Mouse (Mus musculus): Measurements from ENCODE around the gene Hspb9. TPM values are rescaled to one million over a fixed set of nuclear protein-coding genes. Genes with fewer than 3 reads are reported as not detected.

Gene Hspb9
- total and polyA plus RNA-seq, 3 experiments, result 0.73 to 2.1 TPM; not detected in 1

- Histone ChIP-seq H3K9me3 (replicated peaks; ENCODE audit: insufficient read depth, low read length) (no peaks in the 10 kb centered on the region), H3K4me1 (ENCODE audit: control insufficient read depth in 1 of 2, insufficient read depth in 2 of 2, low read length in 2 of 2) (no peaks in the 10 kb centered on the region), H3K27me3 (ENCODE audit: control insufficient read depth in 1 of 2, insufficient read depth in 2 of 2, low read length in 2 of 2) (peaks cover 23 to 25% of the 10 kb centered on the region in 2 experiments), H3K36me3 (ENCODE audit: control insufficient read depth in 1 of 2, insufficient read depth in 2 of 2, low read length in 2 of 2) (no peaks in the 10 kb centered on the region), H3K9ac (ENCODE audit: control insufficient read depth, low read depth, low read length, poor library complexity, severe bottlenecking) (no peak overlapping the region), H3K4me3 (ENCODE audit: control insufficient read depth in 1 of 2, insufficient read depth in 1 of 2, low read depth in 2 of 2, low read length in 2 of 2) (no peak overlapping the region), H3K27ac (ENCODE audit: control insufficient read depth, low read depth, low read length) (no peak overlapping the region), H3K79me2 (ENCODE audit: control insufficient read depth, insufficient read depth, low read length, poor library complexity) (no peaks in the 10 kb centered on the region)
- DNase-seq (ENCODE audit: low read depth, low spot score), result no peak
- TF ChIP-seq ZKSCAN1 (IDR thresholded peaks at IDR 0.05; ENCODE audit: low read depth, low read length) (no peak), MXI1 (IDR thresholded peaks at IDR 0.05; ENCODE audit: low read depth, low read length) (no peak), MAFK (IDR thresholded peaks at IDR 0.05; ENCODE audit: borderline replicate concordance, low read depth, low read length) (no peak), NRF1 (IDR thresholded peaks at IDR 0.05; ENCODE audit: insufficient read depth, low read depth, low read length, poor library complexity, severe bottlenecking) (no peak), POLR2AphosphoS2 (IDR thresholded peaks at IDR 0.05; ENCODE audit: low read length) (no peak), USF2 (IDR thresholded peaks at IDR 0.05; ENCODE audit: borderline replicate concordance in 1 of 2, insufficient read depth in 1 of 2, low read depth in 1 of 2, low read length in 2 of 2) (no peak), BHLHE40 (IDR thresholded peaks at IDR 0.05; ENCODE audit: borderline replicate concordance, low read depth, low read length) (no peak), GABPA (IDR thresholded peaks at IDR 0.05; ENCODE audit: low read depth, low read length) (no peak), ELF1 (IDR thresholded peaks at IDR 0.05; ENCODE audit: low read depth, low read length) (no peak), MEF2A (IDR thresholded peaks at IDR 0.05; ENCODE audit: extremely low read depth, insufficient replicate concordance, low read depth, low read length, poor library complexity, severe bottlenecking) (no peak), MAX (IDR thresholded peaks at IDR 0.05; ENCODE audit: low read length) (no peak), E2F4 (IDR thresholded peaks at IDR 0.05; ENCODE audit: borderline replicate concordance, low read depth, low read length) (no peak)
Measured at GRCm38 (mm10) chr11:100677810-100678209, 35.8 kb upstream of the Hspb9 start.

GRCm38 (mm10) chr11:100681826-100682225 is 31.8 kb upstream of the Hspb9 start:
- Histone ChIP-seq H3K27ac (ENCODE audit: control insufficient read depth, low read depth, low read length) (no peak overlapping the region), H3K27me3 (ENCODE audit: control insufficient read depth in 1 of 2, insufficient read depth in 2 of 2, low read length in 2 of 2) (peaks cover 22 to 37% of the 10 kb centered on the region in 2 experiments), H3K79me2 (ENCODE audit: control insufficient read depth, insufficient read depth, low read length, poor library complexity) (no peaks in the 10 kb centered on the region)

More at GRCm38 (mm10) chr11:100681826-100682225, 31.8 kb upstream of the Hspb9 start:
- Histone ChIP-seq H3K9me3 (replicated peaks; ENCODE audit: insufficient read depth, low read length) (no peaks in the 10 kb centered on the region), H3K9ac (ENCODE audit: control insufficient read depth, low read depth, low read length, poor library complexity, severe bottlenecking) (no peak overlapping the region), H3K36me3 (ENCODE audit: control insufficient read depth in 1 of 2, insufficient read depth in 2 of 2, low read length in 2 of 2) (no peaks in the 10 kb centered on the region), H3K4me3 (ENCODE audit: control insufficient read depth in 1 of 2, insufficient read depth in 1 of 2, low read depth in 2 of 2, low read length in 2 of 2) (no peak overlapping the region), H3K4me1 (ENCODE audit: control insufficient read depth in 1 of 2, insufficient read depth in 2 of 2, low read length in 2 of 2) (no peaks in the 10 kb centered on the region)
- TF ChIP-seq TAL1 (IDR thresholded peaks at IDR 0.05; ENCODE audit: low read length) (no peak), POLR2AphosphoS5 (IDR thresholded peaks at IDR 0.05; ENCODE audit: borderline replicate concordance, low read depth, low read length) (no peak), ELF1 (IDR thresholded peaks at IDR 0.05; ENCODE audit: low read depth, low read length) (no peak), MAX (IDR thresholded peaks at IDR 0.05; ENCODE audit: low read length) (no peak), POLR2AphosphoS2 (IDR thresholded peaks at IDR 0.05; ENCODE audit: low read length) (no peak), MYC (IDR thresholded peaks at IDR 0.05; ENCODE audit: low read depth, low read length) (no peak), JUND (IDR thresholded peaks at IDR 0.05; ENCODE audit: low read depth, low read length) (no peak), KAT2A (conservative IDR thresholded peaks at IDR 0.05; ENCODE audit: low read depth, low read length) (no peak), USF1 (IDR thresholded peaks at IDR 0.05; ENCODE audit: low read depth, low read length) (no peak), CHD1 (IDR thresholded peaks at IDR 0.05; ENCODE audit: low read depth, low read length) (no peak), CHD2 (IDR thresholded peaks at IDR 0.05; ENCODE audit: low read length) (no peak), TCF12 (IDR thresholded peaks at IDR 0.05; ENCODE audit: low read depth, low read length) (no peak), ZMIZ1 (IDR thresholded peaks at IDR 0.05; ENCODE audit: low read depth, low read length) (no peak), GATA1 (IDR thresholded peaks at IDR 0.05; ENCODE audit: low read depth, low read length) (no peak), ETS1 (IDR thresholded peaks at IDR 0.05; ENCODE audit: low read depth, low read length) (no peak), ZNF384 (IDR thresholded peaks at IDR 0.05; ENCODE audit: low read depth, low read length) (no peak), ZKSCAN1 (IDR thresholded peaks at IDR 0.05; ENCODE audit: low read depth, low read length) (no peak), MAFK (IDR thresholded peaks at IDR 0.05; ENCODE audit: borderline replicate concordance, low read depth, low read length) (no peak)
- DNase-seq (ENCODE audit: low read depth, low spot score), result no peak
